Mouse (Mus musculus) adrenal gland, postnatal 10 days (tissue): ENCODE data around the gene Metrnl. TPM values are rescaled to one million over a fixed set of nuclear protein-coding genes. Genes with fewer than 3 reads are reported as not detected.

Source experiments
- DNase-seq: peaks from one replicate; pipeline ENCODE4 v3.0.0; 2021; ENCODE audit warnings: mixed read lengths
- total RNA-seq, 2 experiments: library from RNA; stranded (reverse); gene quantifications; 2 replicates each; pipeline ENCODE4 v1.2.3; 2021

The Metrnl gene
- total RNA-seq, 2 experiments from 2014 or later, result 15.2 to 34.8 TPM

GRCm38 (mm10) chr11:121734892-121735291, 33.5 kb downstream of the Metrnl start:
- DNase-seq, result no peak

- no peak for DNase-seq
Measured at GRCm38 (mm10) chr11:121738616-121739015, 37.3 kb downstream of the Metrnl start.

- no peak for DNase-seq
Measured at GRCm38 (mm10) chr11:121740906-121741305, 39.6 kb downstream of the Metrnl start.

GRCm38 (mm10) chr11:121741433-121741832, 40.1 kb downstream of the Metrnl start:
- DNase-seq, result peak; percentile 15

- no peak for DNase-seq
Measured at GRCm38 (mm10) chr11:121743113-121743512, 41.8 kb downstream of the Metrnl start.

- DNase-seq, result no peak
Measured at GRCm38 (mm10) chr11:121743915-121744628, 42.7 kb downstream of the Metrnl start.

- no peak for DNase-seq
Measured at GRCm38 (mm10) chr11:121746941-121747494, 45.7 kb downstream of the Metrnl start.

- no peak for DNase-seq
Measured at GRCm38 (mm10) chr11:121748003-121748684, 46.8 kb downstream of the Metrnl start.

Other genes starting within 250 kb of the Metrnl start
- 10 to 100 TPM; 34.7 to 38.3 TPM for gene Tbcd, start 249.6 kb upstream of the Metrnl start, total RNA-seq
- 1 to 10 TPM in 1 of 2 experiments, under 1 TPM in 1; 0.91 to 2.7 TPM for gene Zfp750, start 182.2 kb upstream of the Metrnl start, total RNA-seq
- gene B3gntl1, start 28.4 kb upstream of the Metrnl start, total RNA-seq, result 1 to 10 TPM; 6.1 to 9.9 TPM
- not detected for gene Ptchd3, start 128.7 kb downstream of the Metrnl start, total RNA-seq